Mouse (Mus musculus): ENCODE measurements around the gene Cep19.

DNA sequence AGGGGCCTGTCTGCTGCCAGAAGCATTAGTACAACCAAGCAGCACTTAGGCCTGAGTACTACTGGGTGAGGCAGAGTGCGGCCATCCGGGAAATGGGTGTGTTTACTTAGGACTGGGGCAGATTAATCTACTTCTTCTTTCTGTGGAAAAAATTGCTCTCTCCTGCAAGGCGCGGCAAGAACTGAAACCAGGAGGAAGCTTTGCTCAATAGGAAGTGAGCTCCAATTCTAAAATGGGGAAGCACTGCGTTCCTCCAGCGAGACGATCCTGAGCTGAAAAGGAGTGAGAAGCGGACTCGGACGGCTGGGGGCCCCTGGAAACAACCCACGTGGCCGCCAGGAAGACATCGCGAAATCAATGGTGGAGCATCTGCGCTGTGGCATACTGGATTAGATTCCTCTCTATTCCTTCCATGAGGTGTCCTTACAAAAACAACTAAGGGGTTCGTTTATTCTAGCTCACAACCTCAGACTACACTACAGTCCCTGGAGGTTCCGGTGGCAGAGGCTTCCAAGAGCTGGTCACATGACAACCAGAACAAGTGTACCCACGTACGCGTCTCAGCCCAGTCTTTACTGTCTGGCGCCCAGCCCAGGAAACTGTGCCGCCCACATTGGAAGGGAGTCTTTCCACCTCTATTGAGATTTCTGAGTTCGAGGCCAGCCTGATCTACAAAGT, 14.1 kb downstream of the Cep19 start:
- TF ChIP-seq POLR2A (IDR thresholded peaks at IDR 0.05; ENCODE audit: insufficient read length, low read depth) (no peak), E2F4 (IDR thresholded peaks at IDR 0.05; ENCODE audit: insufficient read depth) (no peak), USF1 (IDR thresholded peaks at IDR 0.05; ENCODE audit: low read depth) (no peak), POLR2AphosphoS2 (IDR thresholded peaks at IDR 0.05; ENCODE audit: insufficient read length, low read depth) (no peak), MYOG (IDR thresholded peaks at IDR 0.05; ENCODE audit: control insufficient read depth in 1 of 3, insufficient read depth in 1 of 3, insufficient read length in 2 of 3, low read depth in 2 of 3) (no peak), MAX (IDR thresholded peaks at IDR 0.05; ENCODE audit: low read depth) (no peak), TCF3 (IDR thresholded peaks at IDR 0.05; ENCODE audit: insufficient read length, low read depth) (no peak), TCF12 (IDR thresholded peaks at IDR 0.05; ENCODE audit: insufficient read depth, poor library complexity, severe bottlenecking) (no peak), CEBPB (IDR thresholded peaks at IDR 0.05; ENCODE audit: insufficient read depth, poor library complexity, severe bottlenecking) (no peak), REST (IDR thresholded peaks at IDR 0.05; ENCODE audit: insufficient read depth, insufficient read length) (no peak), MYOD1 (IDR thresholded peaks at IDR 0.05; ENCODE audit: control insufficient read depth in 1 of 3, insufficient read length in 2 of 3, low read depth in 2 of 3) (no peak), SRF (IDR thresholded peaks at IDR 0.05; ENCODE audit: control insufficient read depth, insufficient read length, low read depth) (no peak)

All from myocyte (in vitro differentiated cells).